In genomic region chr8:45975126-45975836, GRCm38 (mm10) we compare ENCODE assay signal across 8 mouse cellular contexts. TPM values are rescaled to one million over a fixed set of nuclear protein-coding genes. Genes with fewer than 3 reads are reported as not detected.
DNase-seq lines count a peak whose midpoint lies in the region; ATAC-seq and TF ChIP-seq lines count a peak whose summit lies in the region.

1700029J07Rik (minus strand) TSS chr8:45975252.
Ufsp2 (plus strand) TSS chr8:45975528.

- TF ChIP-seq POLR2A in brain, embryonic 14.5 days (IDR thresholded peaks at IDR 0.05; ENCODE audit: borderline replicate concordance, extremely low read depth, insufficient read depth, insufficient read length, poor library complexity, severe bottlenecking) = peak; percentile 36; the same call in 1 of the 2 replicates
- TF ChIP-seq POLR2A in liver, adult 2 months (IDR thresholded peaks at IDR 0.05; ENCODE audit: extremely low read depth, insufficient read depth, low read length) = no peak
- TF ChIP-seq POLR2A in myocyte (IDR thresholded peaks at IDR 0.05; ENCODE audit: insufficient read length, low read depth) = peak; percentile 66

- no peak for TF ChIP-seq CTCF in C2C12 (IDR thresholded peaks at IDR 0.05; ENCODE audit: control insufficient read depth, insufficient read depth, insufficient read length)
- TF ChIP-seq CTCF in brain, embryonic 14.5 days (IDR thresholded peaks at IDR 0.05; ENCODE audit: borderline replicate concordance, extremely low read depth, insufficient read depth, insufficient read length) = peak; percentile 61
- peak; percentile 51 for TF ChIP-seq CTCF in liver, adult 2 months (IDR thresholded peaks at IDR 0.05; ENCODE audit: low read depth, low read length)

- H3K27ac ChIP-seq in heart, embryonic 11.5 days (ENCODE audit: low read depth, low read length) = peak within 1 kb of the TSS; percentile 86
- H3K27ac ChIP-seq in kidney, embryonic 16.5 days (ENCODE audit: low read length) = peak within 1 kb of the TSS; percentile 85
- H3K27ac ChIP-seq in liver, adult 2 months (replicated peaks; ENCODE audit: insufficient read depth, low read depth, low read length) = peak within 1 kb of the TSS; percentile 53

- H3K36me3 ChIP-seq in C2C12 (ENCODE audit: control insufficient read depth, insufficient read depth) (peaks cover 18% of the 10 kb centered on the region), myocyte (ENCODE audit: control insufficient read depth, insufficient read depth) (no peaks in the 10 kb centered on the region)
- peaks cover 22% of the 10 kb centered on the region for H3K36me3 ChIP-seq in erythroblast, embryonic 14.5 days (ENCODE audit: control insufficient read depth)
- H3K36me3 ChIP-seq in heart, embryonic 11.5 days (ENCODE audit: control insufficient read depth, insufficient read depth, low read length) = peaks cover 2% of the 10 kb centered on the region; the same call in 1 of the 2 replicates
- H3K36me3 ChIP-seq in kidney, embryonic 16.5 days (ENCODE audit: insufficient read depth, low read length) = peaks cover 20% of the 10 kb centered on the region
- peaks cover 4% of the 10 kb centered on the region for H3K36me3 ChIP-seq in liver, adult 2 months (ENCODE audit: control insufficient read depth, insufficient read depth, low read length)
- H3K36me3 ChIP-seq in splenic B cell, adult 2 months (ENCODE audit: control insufficient read depth, insufficient read depth, low read length, poor library complexity, severe bottlenecking) = 0 out of 2 replicates have a peak, but pooled peaks cover 5% of the 10 kb centered on the region

- peaks cover 11% of the 10 kb centered on the region for H3K9me3 ChIP-seq in erythroblast, embryonic 14.5 days (ENCODE audit: control insufficient read depth, low read length)
- H3K9me3 ChIP-seq in heart, embryonic 11.5 days (replicated peaks; ENCODE audit: control insufficient read depth, low read length) = no peaks in the 10 kb centered on the region
- peaks cover 8% of the 10 kb centered on the region; the same call in 1 of the 2 replicates for H3K9me3 ChIP-seq in kidney, embryonic 16.5 days (ENCODE audit: low read length)

- H3K79me3 ChIP-seq in C2C12 (ENCODE audit: low read depth) = no peaks in the 10 kb centered on the region

- peak within 1 kb of the TSS; percentile 88 for H3ac ChIP-seq in C2C12 (ENCODE audit: control insufficient read depth, insufficient read length, low read depth)
- H3ac ChIP-seq in myocyte (ENCODE audit: control insufficient read depth, insufficient read length) = peak within 1 kb of the TSS; percentile 3

- H3K27me3 ChIP-seq in C2C12 (ENCODE audit: control insufficient read depth, insufficient read depth, insufficient read length) (no peaks in the 10 kb centered on the region), myocyte (ENCODE audit: control insufficient read depth, insufficient read depth, insufficient read length) (no peaks in the 10 kb centered on the region)
- no peaks in the 10 kb centered on the region for H3K27me3 ChIP-seq in erythroblast, embryonic 14.5 days (ENCODE audit: control insufficient read depth)
- H3K27me3 ChIP-seq in heart, embryonic 11.5 days (ENCODE audit: control insufficient read depth, insufficient read depth, low read length) = no peaks in the 10 kb centered on the region
- no peaks in the 10 kb centered on the region for H3K27me3 ChIP-seq in kidney, embryonic 16.5 days (ENCODE audit: insufficient read depth, low read length)
- no peaks in the 10 kb centered on the region for H3K27me3 ChIP-seq in liver, adult 2 months (ENCODE audit: control insufficient read depth, insufficient read depth, low read length)
- no peaks in the 10 kb centered on the region for H3K27me3 ChIP-seq in splenic B cell, adult 2 months (ENCODE audit: control insufficient read depth, insufficient read depth, low read length, poor library complexity, severe bottlenecking)

- H3K79me2 ChIP-seq in C2C12 (ENCODE audit: control insufficient read depth, insufficient read depth) (peaks cover 23% of the 10 kb centered on the region), myocyte (ENCODE audit: control insufficient read depth, insufficient read depth) (peaks cover 16% of the 10 kb centered on the region)
- H3K79me2 ChIP-seq in liver, adult 2 months (ENCODE audit: control insufficient read depth, insufficient read depth, low read length) = no peaks in the 10 kb centered on the region; the same call in 1 of the 2 replicates

- H3K4me2 ChIP-seq in heart, embryonic 11.5 days = peak within 1 kb of the TSS; percentile 84
- peak within 1 kb of the TSS; percentile 78 for H3K4me2 ChIP-seq in kidney, embryonic 16.5 days (replicated peaks; ENCODE audit: low read depth, low read length)
- peak within 1 kb of the TSS; percentile 99 for H3K4me2 ChIP-seq in myocyte (ENCODE audit: low read depth)

- DNase-seq in brain, embryonic 14.5 days (ENCODE audit: low read depth) = peak; percentile 100
- peak; percentile 97 for DNase-seq in liver, adult 2 months (ENCODE audit: extremely low read depth, low read depth, low spot score)
- peak; percentile 99 for DNase-seq in splenic B cell, adult 2 months (ENCODE audit: low read depth, low spot score)

- H3K4me1 ChIP-seq in erythroblast, embryonic 14.5 days (ENCODE audit: control insufficient read depth) = peaks cover 25% of the 10 kb centered on the region
- H3K4me1 ChIP-seq in heart, embryonic 11.5 days (ENCODE audit: control insufficient read depth, insufficient read depth, low read length) = peaks cover 5% of the 10 kb centered on the region
- H3K4me1 ChIP-seq in kidney, embryonic 16.5 days (ENCODE audit: insufficient read depth, low read length) = peaks cover 13% of the 10 kb centered on the region
- H3K4me1 ChIP-seq in liver, adult 2 months (ENCODE audit: control insufficient read depth, insufficient read depth, low read length) = peaks cover 2% of the 10 kb centered on the region

- ATAC-seq in heart, embryonic 11.5 days (replicated peaks; ENCODE audit: insufficient number of reproducible peaks, low FRiP score, low TSS enrichment) = peak; percentile 96
- ATAC-seq in kidney, embryonic 16.5 days (ENCODE audit: low FRiP score, low TSS enrichment) = peak; percentile 99

- H3K9ac ChIP-seq in heart, embryonic 11.5 days (ENCODE audit: low read depth, low read length) = peak within 1 kb of the TSS; percentile 83
- peak within 1 kb of the TSS; percentile 86 for H3K9ac ChIP-seq in kidney, embryonic 16.5 days (replicated peaks; ENCODE audit: low read length)
- H3K9ac ChIP-seq in liver, adult 2 months (ENCODE audit: low read depth, low read length) = peak within 1 kb of the TSS; percentile 56

- peak within 1 kb of the TSS; percentile 58 for H3K4me3 ChIP-seq in C2C12 (ENCODE audit: insufficient read depth, poor library complexity, severe bottlenecking)
- H3K4me3 ChIP-seq in erythroblast, embryonic 14.5 days (replicated peaks) = peak within 1 kb of the TSS; percentile 68
- H3K4me3 ChIP-seq in heart, embryonic 11.5 days (ENCODE audit: low read depth, low read length) = peak within 1 kb of the TSS; percentile 79
- peak within 1 kb of the TSS; percentile 82 for H3K4me3 ChIP-seq in kidney, embryonic 16.5 days (ENCODE audit: low read length)
- peak within 1 kb of the TSS; percentile 53 for H3K4me3 ChIP-seq in liver, adult 2 months (ENCODE audit: insufficient read depth, low read depth, low read length)
- H3K4me3 ChIP-seq in myocyte = peak within 1 kb of the TSS; percentile 71

- WGBS in heart, embryonic 11.5 days (ENCODE audit: insufficient replicate concordance) = 1% methylated on average over 57 of the region's 57 CpGs
- whole genome bisulfite sequencing in kidney, embryonic 16.5 days = 1% methylated on average over 57 of the region's 57 CpGs
- WGBS in liver, adult 2 months = under 1% methylated on average over 57 of the region's 57 CpGs

TF ChIP-seq in C2C12, 6 proteins besides CTCF, POLR2A, EP300 and RAD21:
- no peak for TF ChIP-seq MYOD1 (IDR thresholded peaks at IDR 0.05; ENCODE audit: control insufficient read depth, insufficient read length, low read depth)
- peak; percentile 68 for TF ChIP-seq MAX (IDR thresholded peaks at IDR 0.05)

TF ChIP-seq in myocyte, 11 proteins besides CTCF, POLR2A, EP300 and RAD21:
- peak in 1 of 3 experiments; percentile 32 for TF ChIP-seq MYOD1 (IDR thresholded peaks at IDR 0.05; ENCODE audit: control insufficient read depth in 1 of 3, insufficient read length in 2 of 3, low read depth in 2 of 3)
- TF ChIP-seq SRF (IDR thresholded peaks at IDR 0.05; ENCODE audit: control insufficient read depth, insufficient read length, low read depth) = peak; percentile 27
- no peak for TF ChIP-seq TCF12 (IDR thresholded peaks at IDR 0.05; ENCODE audit: insufficient read depth, poor library complexity, severe bottlenecking)
- no peak for TF ChIP-seq TCF3 (IDR thresholded peaks at IDR 0.05; ENCODE audit: insufficient read length, low read depth)
- TF ChIP-seq E2F4 (IDR thresholded peaks at IDR 0.05; ENCODE audit: insufficient read depth) = peak; percentile 26
- peak; percentile 88 for TF ChIP-seq POLR2AphosphoS2 (IDR thresholded peaks at IDR 0.05; ENCODE audit: insufficient read length, low read depth)
- TF ChIP-seq MAX (IDR thresholded peaks at IDR 0.05; ENCODE audit: low read depth) = peak; percentile 6
- TF ChIP-seq USF1 (IDR thresholded peaks at IDR 0.05; ENCODE audit: low read depth) = no peak
- peak in 1 of 3 experiments; percentile 48 for TF ChIP-seq MYOG (IDR thresholded peaks at IDR 0.05; ENCODE audit: control insufficient read depth in 1 of 3, insufficient read depth in 1 of 3, insufficient read length in 2 of 3, low read depth in 2 of 3)
- no peak for TF ChIP-seq CEBPB (IDR thresholded peaks at IDR 0.05; ENCODE audit: insufficient read depth, poor library complexity, severe bottlenecking)
- no peak for TF ChIP-seq REST (IDR thresholded peaks at IDR 0.05; ENCODE audit: insufficient read depth, insufficient read length)

RNA-seq across cellular contexts. Expression of gene 1700029J07Rik, which starts in this region (rescaled TPM):
- polyA plus RNA-seq in C2C12 (2012; fragmentation: generic; extraction: Trizol) (0.08 TPM), myocyte (2012; fragmentation: generic; extraction: Trizol) (0.26 TPM)
- 3.9 and 4.3 TPM in 2 replicates for polyA plus RNA-seq in brain, embryonic 14.5 days (2012; rRNA removed)
- 0.03 TPM in 1 of 2 replicates, not detected in the other for polyA plus RNA-seq in erythroblast, embryonic 14.5 days (2012)
- 2.1 and 2.4 TPM in 2 replicates for polyA plus RNA-seq in heart, embryonic 11.5 days (2014; fragmentation: Nextera tagmentation; extraction: Ambion mirVana)
- 6.0 and 6.5 TPM in 2 replicates for polyA plus RNA-seq in kidney, embryonic 16.5 days (2015; fragmentation: Nextera tagmentation; extraction: Ambion mirVana)
- total RNA-seq in liver, adult 2 months (2014; rRNA removed) = 0.60 and 0.65 TPM in 2 replicates
- polyA plus RNA-seq in liver, adult 2 months (2012; rRNA removed) = 0.13 and 0.15 TPM in 2 replicates

RNA-seq across cellular contexts. Expression of gene Ufsp2, which starts in this region (rescaled TPM):
- polyA plus RNA-seq in C2C12 (2012; fragmentation: generic; extraction: Trizol) = 19.1 TPM
- 36.9 and 38.3 TPM in 2 replicates for polyA plus RNA-seq in brain, embryonic 14.5 days (2012; rRNA removed)
- 0.07 and 0.20 TPM in 2 replicates for polyA plus RNA-seq in erythroblast, embryonic 14.5 days (2012)
- 62.0 and 62.7 TPM in 2 replicates for polyA plus RNA-seq in heart, embryonic 11.5 days (2014; fragmentation: Nextera tagmentation; extraction: Ambion mirVana)
- 72.9 and 84.2 TPM in 2 replicates for polyA plus RNA-seq in kidney, embryonic 16.5 days (2015; fragmentation: Nextera tagmentation; extraction: Ambion mirVana)
- 53.8 and 68.0 TPM in 2 replicates for total RNA-seq in liver, adult 2 months (2014; rRNA removed)
- 16.9 and 18.6 TPM in 2 replicates for polyA plus RNA-seq in liver, adult 2 months (2012; rRNA removed)
- polyA plus RNA-seq in myocyte (2012; fragmentation: generic; extraction: Trizol) = 17.9 TPM

Comparison
In these comparisons a context has a peak if more than half of its experiments do, and no peak if none do; other contexts are left out.
1. Peak in every context shown above with its lines: DNase-seq, ATAC-seq, H3K4me3 ChIP-seq and H3K27ac ChIP-seq.
2. RNA of gene Ufsp2 (polyA plus RNA-seq): 72.9 to 84.2 TPM in kidney, embryonic 16.5 days, 62.0 to 62.7 TPM in heart, embryonic 11.5 days, 36.9 to 38.3 TPM in brain, embryonic 14.5 days, 19.1 TPM in C2C12 (single experiment), 17.9 TPM in myocyte (single experiment) and 16.9 to 18.6 TPM in liver, adult 2 months; 0.07 to 0.20 TPM in erythroblast, embryonic 14.5 days; every median in the first group is over 10 times any median in the second.